10 mouse cellular contexts compared by ENCODE assay signal in the genomic region with DNA sequence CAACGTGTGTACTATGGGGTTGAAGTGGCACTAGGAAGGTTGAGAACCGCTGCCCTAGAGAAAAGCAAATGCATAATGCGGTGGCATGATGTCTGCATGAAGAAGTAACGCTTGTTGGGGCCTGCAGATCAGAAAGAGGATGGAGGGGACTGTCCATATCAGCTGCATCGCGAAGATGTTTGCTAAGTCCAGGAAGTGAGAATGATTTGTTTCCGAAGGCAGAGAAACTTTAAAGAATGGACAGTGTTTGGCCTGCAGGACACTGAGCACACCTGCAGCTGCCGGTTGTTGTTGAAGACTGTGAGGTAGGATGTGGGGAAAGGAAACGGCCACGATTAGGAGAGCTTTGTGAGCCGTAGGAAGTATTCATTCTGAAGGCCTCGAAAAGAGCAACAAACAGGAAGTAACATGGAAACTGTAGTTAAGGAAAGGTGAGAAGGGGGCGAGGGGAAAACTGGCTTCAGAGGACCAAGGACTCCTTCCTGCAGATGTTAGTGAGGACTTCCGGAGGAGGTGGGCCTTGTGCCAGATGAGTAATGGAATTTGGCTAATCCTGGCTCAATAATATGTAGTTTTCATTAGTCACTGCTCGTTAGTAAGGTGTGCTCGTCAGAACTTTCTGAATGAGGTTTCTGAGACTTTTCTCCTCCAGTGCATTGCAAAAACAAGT. TPM values are rescaled to one million over a fixed set of nuclear protein-coding genes. Genes with fewer than 3 reads are reported as not detected.
A peak's percentile ranks its signal among the peaks of the same experiment; 100 is the strongest.
DNase-seq lines count a peak whose midpoint lies in the region; ATAC-seq and TF ChIP-seq lines count a peak whose summit lies in the region.
"Had no signal": no experiment of that assay in that cellular context is flagged by ENCODE, and none has a peak within 500 bp of the region (broad histone marks: within the 10 kb centered on the region; RNA-seq: fewer than 3 reads in every experiment).

No protein-coding gene starts in this region.

- TF ChIP-seq POLR2A in limb, embryonic 14.5 days (IDR thresholded peaks at IDR 0.05; ENCODE audit: borderline replicate concordance, extremely low read depth, insufficient read depth, insufficient read length) = no peak

- peak; percentile 60 for DNase-seq in limb, embryonic 14.5 days (ENCODE audit: low spot score)
- no peak for DNase-seq in limb, embryonic 10.5 days (ENCODE audit: low spot score)
- peak; percentile 27 for DNase-seq in MN1 (ENCODE audit: low spot score)
- DNase-seq in kidney, postnatal 4 days = peak; percentile 49 to 65
- no peak for DNase-seq in cerebellum, postnatal 10 days
- DNase-seq in spleen, postnatal 14 days (ENCODE audit: low spot score in 2 of 2) = no peak

- H3K4me2 ChIP-seq in limb, embryonic 14.5 days (replicated peaks; ENCODE audit: low read depth, low read length, severe bottlenecking) = no peak overlapping the region
- peak overlapping the region; percentile 81; the same call in 1 of the 2 replicates for H3K4me2 ChIP-seq in heart, embryonic 13.5 days

- H3K4me3 ChIP-seq in limb, embryonic 14.5 days (replicated peaks; ENCODE audit: low read length) = no peak overlapping the region
- H3K4me3 ChIP-seq in limb, embryonic 10.5 days = no peak overlapping the region
- no peak overlapping the region for H3K4me3 ChIP-seq in heart, embryonic 13.5 days
- H3K4me3 ChIP-seq: neural tube, embryonic 12.5 days had no signal

- H3K4me1 ChIP-seq in limb, embryonic 14.5 days (ENCODE audit: control insufficient read depth, insufficient read depth, low read length) = 0 out of 2 replicates have a peak, but pooled peaks cover 4% of the 10 kb centered on the region
- H3K4me1 ChIP-seq in limb, embryonic 10.5 days = peaks cover 21% of the 10 kb centered on the region
- peaks cover 29% of the 10 kb centered on the region for H3K4me1 ChIP-seq in heart, embryonic 13.5 days

- H3K36me3 ChIP-seq in limb, embryonic 14.5 days (ENCODE audit: control insufficient read depth, insufficient read depth, low read length) = 0 out of 2 replicates have a peak, but pooled peaks cover 1% of the 10 kb centered on the region
- H3K36me3 ChIP-seq in limb, embryonic 10.5 days = 0 out of 2 replicates have a peak, but pooled peaks cover 6% of the 10 kb centered on the region
- peaks cover 17% of the 10 kb centered on the region for H3K36me3 ChIP-seq in heart, embryonic 13.5 days

- 0 out of 2 replicates have a peak overlapping the region, but pooled peaks have one; percentile 12 for H3K9ac ChIP-seq in limb, embryonic 14.5 days (ENCODE audit: low read depth, low read length, severe bottlenecking)
- H3K9ac ChIP-seq in heart, embryonic 13.5 days = no peak overlapping the region
- H3K9ac ChIP-seq: neural tube, embryonic 12.5 days had no signal

- H3K27ac ChIP-seq in limb, embryonic 14.5 days (replicated peaks; ENCODE audit: low read depth, low read length) = no peak overlapping the region
- no peak overlapping the region for H3K27ac ChIP-seq in limb, embryonic 10.5 days
- H3K27ac ChIP-seq in heart, embryonic 13.5 days (replicated peaks) = peak overlapping the region; percentile 53
- H3K27ac ChIP-seq: neural tube, embryonic 12.5 days had no signal

- 70% methylated on average over 16 of the region's 16 CpGs for WGBS in limb, embryonic 14.5 days
- WGBS in limb, embryonic 10.5 days = 83% methylated on average over 16 of the region's 16 CpGs
- 65% methylated on average over 16 of the region's 16 CpGs for WGBS in heart, embryonic 13.5 days

- no peak for ATAC-seq in limb, embryonic 14.5 days (ENCODE audit: low FRiP score, low read depth)
- ATAC-seq in heart, embryonic 13.5 days (ENCODE audit: extremely low read depth, insufficient number of reproducible peaks, low FRiP score, low TSS enrichment) = no peak
- no peak for ATAC-seq in granulocyte monocyte progenitor cell, adult 5-6 weeks (replicated peaks; ENCODE audit: poor library complexity, severe bottlenecking)

- H3K27me3 ChIP-seq in limb, embryonic 14.5 days (ENCODE audit: control insufficient read depth, insufficient read depth, low read length) = no peaks in the 10 kb centered on the region
- H3K27me3 ChIP-seq in limb, embryonic 10.5 days (ENCODE audit: low read depth, poor library complexity, severe bottlenecking) = no peaks in the 10 kb centered on the region
- H3K27me3 ChIP-seq in heart, embryonic 13.5 days (replicated peaks) = 0 out of 2 replicates have a peak, but pooled peaks cover 3% of the 10 kb centered on the region
- H3K27me3 ChIP-seq: neural tube, embryonic 12.5 days had no signal

- H3K9me3 ChIP-seq in limb, embryonic 14.5 days (ENCODE audit: control insufficient read depth, low read length) = no peaks in the 10 kb centered on the region
- no peaks in the 10 kb centered on the region for H3K9me3 ChIP-seq in limb, embryonic 10.5 days (replicated peaks)
- H3K9me3 ChIP-seq in heart, embryonic 13.5 days = no peaks in the 10 kb centered on the region
- H3K9me3 ChIP-seq: neural tube, embryonic 12.5 days had no signal

RNA-seq across cellular contexts. Expression of a gene that starts 1.9 kb away (rescaled TPM):
- 2.5 and 4.4 TPM in 2 replicates for polyA plus RNA-seq in limb, embryonic 14.5 days (2012; rRNA removed)
- polyA plus RNA-seq in limb, embryonic 14.5 days (2014; fragmentation: Nextera tagmentation; extraction: Ambion mirVana) = 5.9 and 7.3 TPM in 2 replicates
- polyA plus RNA-seq in limb, embryonic 10.5 days (2016; fragmentation: Nextera tagmentation; extraction: Ambion mirVana) = 3.0 and 5.1 TPM in 2 replicates
- 8.3 and 9.5 TPM in 2 replicates for polyA plus RNA-seq in heart, embryonic 13.5 days (2015; fragmentation: Nextera tagmentation; extraction: Ambion mirVana)
- 0.45 and 2.1 TPM in 2 replicates for total RNA-seq in granulocyte monocyte progenitor cell, adult 5-6 weeks (2014; fragmentation: Nextera tagmentation)
- 0.26 and 1.0 TPM in 2 replicates for total RNA-seq in granulocyte monocyte progenitor cell, adult 5-6 weeks (2017)

RNA-seq across cellular contexts. Expression of a gene that starts 46.5 kb away (rescaled TPM):
- polyA plus RNA-seq in limb, embryonic 14.5 days (2012; rRNA removed) = 0.05 and 0.13 TPM in 2 replicates
- 0.40 and 0.62 TPM in 2 replicates for polyA plus RNA-seq in limb, embryonic 14.5 days (2014; fragmentation: Nextera tagmentation; extraction: Ambion mirVana)
- polyA plus RNA-seq in limb, embryonic 10.5 days (2016; fragmentation: Nextera tagmentation; extraction: Ambion mirVana) = 0.18 TPM in 1 of 2 replicates, not detected in the other
- polyA plus RNA-seq in heart, embryonic 13.5 days (2015; fragmentation: Nextera tagmentation; extraction: Ambion mirVana) = 0.13 TPM in 1 of 2 replicates, not detected in the other
- not detected in 2 replicates for total RNA-seq in granulocyte monocyte progenitor cell, adult 5-6 weeks (2014; fragmentation: Nextera tagmentation)
- not detected in 2 replicates for total RNA-seq in granulocyte monocyte progenitor cell, adult 5-6 weeks (2017)
- polyA plus RNA-seq: limb, embryonic 11.5 days; neural tube, embryonic 12.5 days had no signal

Comparison
In these comparisons a context has a peak if more than half of its experiments do, and no peak if none do; other contexts are left out.
1. DNase-seq: peak in limb, embryonic 14.5 days (single experiment), MN1 (single experiment) and kidney, postnatal 4 days (2 of 2); none in limb, embryonic 10.5 days (single experiment), cerebellum, postnatal 10 days (0 of 2) and spleen, postnatal 14 days (0 of 2).